Mouse (Mus musculus): Measurements from ENCODE around the gene Setd3.

DNA sequence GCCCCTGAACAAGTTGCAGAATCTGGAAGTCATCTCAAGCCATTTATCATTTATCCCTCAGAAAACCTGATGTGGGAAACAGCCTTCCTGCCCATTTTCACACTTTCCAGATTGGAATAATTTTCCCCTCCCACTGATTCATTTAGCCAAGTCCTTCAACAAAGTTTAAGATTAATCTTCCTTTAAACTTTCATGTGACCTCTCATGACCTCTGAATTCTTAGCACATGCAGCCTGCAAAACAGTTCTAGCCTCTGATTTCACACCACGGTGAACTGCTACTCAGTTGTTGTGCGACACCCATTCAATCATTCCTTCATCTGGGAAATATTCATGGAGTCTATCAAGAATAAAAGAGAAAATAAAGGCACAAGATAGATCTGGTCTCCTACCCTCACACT is 45.9 kb downstream of the Setd3 start:
- TF ChIP-seq CTCF (IDR thresholded peaks at IDR 0.05; ENCODE audit: low read depth) (no peak), EP300 (IDR thresholded peaks at IDR 0.05; ENCODE audit: low read depth) (no peak)

Measured in liver, postnatal 0 days (tissue).